In the genomic region with DNA sequence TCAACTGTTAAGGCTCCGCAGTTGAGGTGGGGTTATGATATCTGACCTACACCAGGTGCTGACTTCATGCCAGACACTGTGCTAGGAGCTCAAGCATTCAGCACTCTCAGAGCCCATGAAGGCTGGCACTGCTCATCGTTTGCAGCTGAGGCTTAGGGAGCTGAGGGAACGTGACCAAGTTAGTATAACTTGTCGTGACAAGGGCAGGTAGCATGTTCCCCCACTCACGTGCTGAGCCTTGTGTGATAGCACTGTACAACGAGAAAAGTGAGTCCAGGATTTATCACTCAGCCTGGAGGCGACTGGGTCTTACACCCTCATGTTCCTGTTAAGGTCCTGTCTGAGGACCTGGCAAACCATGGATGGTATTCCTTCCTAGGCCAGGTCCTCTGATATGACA, we compare ENCODE assay signal across 19 mouse cellular contexts. TPM values are rescaled to one million over a fixed set of nuclear protein-coding genes. Genes with fewer than 3 reads are reported as not detected.
A peak's percentile ranks its signal among the peaks of the same experiment; 100 is the strongest.
DNase-seq lines count a peak whose midpoint lies in the region; ATAC-seq and TF ChIP-seq lines count a peak whose summit lies in the region.
"Had no signal": no experiment of that assay in that cellular context is flagged by ENCODE, and none has a peak within 500 bp of the region (broad histone marks: within the 10 kb centered on the region; RNA-seq: fewer than 3 reads in every experiment).

No protein-coding gene starts in this region.

- no peak for TF ChIP-seq EP300 in liver, postnatal 0 days (IDR thresholded peaks at IDR 0.05; ENCODE audit: low read depth)

- no peak overlapping the region for H3K27ac ChIP-seq in heart, embryonic 10.5 days
- no peak overlapping the region for H3K27ac ChIP-seq in liver, postnatal 0 days (ENCODE audit: low read depth)
- no peak overlapping the region for H3K27ac ChIP-seq in liver, embryonic 12.5 days

- H3K36me3 ChIP-seq in heart, embryonic 10.5 days, result peaks cover 11% of the 10 kb centered on the region
- peaks cover 80% of the 10 kb centered on the region for H3K36me3 ChIP-seq in liver, postnatal 0 days (replicated peaks; ENCODE audit: insufficient read depth, low read length)
- H3K36me3 ChIP-seq in liver, embryonic 12.5 days, result peaks cover 87% of the 10 kb centered on the region

- 87% methylated on average over 7 of the region's 7 CpGs for WGBS in heart, embryonic 10.5 days
- WGBS in liver, postnatal 0 days (ENCODE audit: insufficient replicate concordance), result 83% methylated on average over 7 of the region's 7 CpGs
- 84% methylated on average over 7 of the region's 7 CpGs for WGBS in liver, embryonic 12.5 days (ENCODE audit: insufficient replicate concordance)

- H3K4me1 ChIP-seq in heart, embryonic 10.5 days, result peaks cover 70% of the 10 kb centered on the region
- peaks cover 14% of the 10 kb centered on the region for H3K4me1 ChIP-seq in liver, postnatal 0 days (ENCODE audit: insufficient read depth)
- peaks cover 69% of the 10 kb centered on the region for H3K4me1 ChIP-seq in liver, embryonic 12.5 days

- peaks cover 93% of the 10 kb centered on the region for H3K27me3 ChIP-seq in heart, embryonic 10.5 days (ENCODE audit: insufficient read depth, poor library complexity, severe bottlenecking)
- no peaks in the 10 kb centered on the region for H3K27me3 ChIP-seq in liver, postnatal 0 days (ENCODE audit: insufficient read depth, low read length)
- H3K27me3 ChIP-seq in liver, embryonic 12.5 days (replicated peaks), result peaks cover 34% of the 10 kb centered on the region
- H3K27me3 ChIP-seq: Patski had no signal

- TF ChIP-seq CTCF in liver, postnatal 0 days (IDR thresholded peaks at IDR 0.05; ENCODE audit: low read depth), result no peak

- H3K4me3 ChIP-seq in heart, embryonic 10.5 days, result no peak overlapping the region
- H3K4me3 ChIP-seq in liver, postnatal 0 days (ENCODE audit: low read depth, low read length), result no peak overlapping the region
- no peak overlapping the region for H3K4me3 ChIP-seq in liver, embryonic 12.5 days

- H3K4me2 ChIP-seq in liver, postnatal 0 days (ENCODE audit: low read depth, low read length), result no peak overlapping the region
- no peak overlapping the region for H3K4me2 ChIP-seq in liver, embryonic 12.5 days

- H3K9me3 ChIP-seq in heart, embryonic 10.5 days, result no peaks in the 10 kb centered on the region
- H3K9me3 ChIP-seq in liver, postnatal 0 days (ENCODE audit: low read length), result no peaks in the 10 kb centered on the region
- no peaks in the 10 kb centered on the region for H3K9me3 ChIP-seq in liver, embryonic 12.5 days (replicated peaks)
- H3K9me3 ChIP-seq: G1E had no signal

- DNase-seq in heart, adult 11 months, result peak; percentile 90
- DNase-seq in heart, embryonic 10.5 days (ENCODE audit: low spot score), result no peak
- peak; percentile 11 for DNase-seq in liver, postnatal 0 days
- DNase-seq: adrenal gland, adult 2 months; adrenal gland, adult 8-10 months; adrenal gland, postnatal 10 days; adrenal gland, postnatal 14 days; adrenal gland, postnatal 25 days; adrenal gland, postnatal 36 days; B cell, adult 2 months; cerebellum, adult 11 months; cerebellum, adult 11-12 months; cerebellum, adult 18-20 months had no signal

- no peak overlapping the region for H3K9ac ChIP-seq in liver, postnatal 0 days (replicated peaks)
- no peak overlapping the region for H3K9ac ChIP-seq in liver, embryonic 12.5 days

- ATAC-seq in liver, postnatal 0 days, result no peak
- ATAC-seq in liver, embryonic 12.5 days, result no peak
- ATAC-seq: activated CD4-positive, CD25-positive, alpha-beta regulatory T cell, adult 4 months; CD4-positive, CD25-positive, alpha-beta regulatory T cell, adult 4 months; Patski had no signal

RNA-seq across cellular contexts. Expression of gene Tnfaip2, which starts 9.3 kb away (rescaled TPM):
- 12.1 and 12.8 TPM in 2 replicates for polyA plus RNA-seq in heart, embryonic 10.5 days (2016; fragmentation: Nextera tagmentation; extraction: Ambion mirVana)
- polyA plus RNA-seq in liver, postnatal 0 days (2015; fragmentation: Nextera tagmentation; extraction: Ambion mirVana), result 72.0 and 79.5 TPM in 2 replicates
- 88.6 and 94.9 TPM in 2 replicates for polyA plus RNA-seq in liver, embryonic 12.5 days (2016; fragmentation: Nextera tagmentation; extraction: Ambion mirVana)
- polyA plus RNA-seq: activated CD4-positive, CD25-positive, alpha-beta regulatory T cell, adult 4 months; CD4-positive, CD25-positive, alpha-beta regulatory T cell, adult 4 months had no signal

RNA-seq across cellular contexts. Expression of gene Gm266, which starts 34.1 kb away (rescaled TPM):
- polyA plus RNA-seq in heart, embryonic 10.5 days (2016; fragmentation: Nextera tagmentation; extraction: Ambion mirVana), result 4.6 and 15.2 TPM in 2 replicates
- polyA plus RNA-seq in liver, postnatal 0 days (2015; fragmentation: Nextera tagmentation; extraction: Ambion mirVana), result 0.49 and 0.54 TPM in 2 replicates
- 1.8 and 2.4 TPM in 2 replicates for polyA plus RNA-seq in liver, embryonic 12.5 days (2016; fragmentation: Nextera tagmentation; extraction: Ambion mirVana)
- polyA plus RNA-seq: activated CD4-positive, CD25-positive, alpha-beta regulatory T cell, adult 4 months; CD4-positive, CD25-positive, alpha-beta regulatory T cell, adult 4 months; G1E had no signal

RNA-seq across cellular contexts. Expression of gene Exoc3l4, which starts 34.7 kb away (rescaled TPM):
- polyA plus RNA-seq in heart, embryonic 10.5 days (2016; fragmentation: Nextera tagmentation; extraction: Ambion mirVana), result 14.5 and 14.6 TPM in 2 replicates
- 13.7 TPM in 2 replicates for polyA plus RNA-seq in liver, postnatal 0 days (2015; fragmentation: Nextera tagmentation; extraction: Ambion mirVana)
- 15.5 and 18.2 TPM in 2 replicates for polyA plus RNA-seq in liver, embryonic 12.5 days (2016; fragmentation: Nextera tagmentation; extraction: Ambion mirVana)
- polyA plus RNA-seq: activated CD4-positive, CD25-positive, alpha-beta regulatory T cell, adult 4 months; CD4-positive, CD25-positive, alpha-beta regulatory T cell, adult 4 months; G1E had no signal

RNA-seq across cellular contexts. Expression of gene Lbhd2, which starts 45.0 kb away (rescaled TPM):
- 0.21 and 0.30 TPM in 2 replicates for polyA plus RNA-seq in heart, embryonic 10.5 days (2016; fragmentation: Nextera tagmentation; extraction: Ambion mirVana)
- polyA plus RNA-seq in liver, postnatal 0 days (2015; fragmentation: Nextera tagmentation; extraction: Ambion mirVana), result 0.22 TPM in 2 replicates
- 0.28 TPM in 1 of 2 replicates, not detected in the other for polyA plus RNA-seq in liver, embryonic 12.5 days (2016; fragmentation: Nextera tagmentation; extraction: Ambion mirVana)
- polyA plus RNA-seq: activated CD4-positive, CD25-positive, alpha-beta regulatory T cell, adult 4 months; C2C12; CD4-positive, CD25-positive, alpha-beta regulatory T cell, adult 4 months; G1E; Patski had no signal
